Mouse (Mus musculus) WW6 (cell line): ENCODE results near the gene Slc17a1.

Experiments used
- DNase-seq: peaks from one replicate; pipeline ENCODE4 v3.0.0-alpha.2; 2013; ENCODE audit warnings: low read depth, low spot score

Slc17a1 gene

DNA sequence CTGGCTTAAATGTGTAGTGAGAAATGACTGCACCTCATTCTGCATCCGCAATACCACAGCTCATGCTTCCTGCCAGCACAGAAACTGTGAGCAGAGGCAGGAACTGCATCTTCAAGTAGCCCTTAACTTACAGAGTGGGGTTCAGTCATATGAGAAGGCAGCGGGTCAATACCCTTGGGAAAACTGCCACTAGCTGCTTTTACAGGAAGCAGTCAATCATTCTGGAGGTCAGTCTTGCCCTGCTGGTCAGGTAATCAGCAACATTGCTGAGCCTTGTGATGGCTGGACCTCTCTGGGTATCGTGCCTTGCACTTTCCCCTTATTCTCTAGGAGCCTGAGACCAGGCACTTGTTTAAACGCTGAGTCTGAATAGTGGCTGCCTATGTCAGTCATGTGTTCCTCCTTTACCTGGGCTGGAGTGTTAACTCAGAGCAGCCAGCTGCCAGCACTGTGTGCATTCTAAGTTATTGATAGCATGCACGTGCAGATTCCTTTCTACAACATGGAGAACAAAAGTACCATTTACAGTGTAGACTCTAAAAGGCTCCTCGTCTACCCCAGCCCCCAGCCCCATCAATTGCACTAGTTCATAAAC is 21.6 kb downstream of the Slc17a1 start:
- no peak for DNase-seq

DNA sequence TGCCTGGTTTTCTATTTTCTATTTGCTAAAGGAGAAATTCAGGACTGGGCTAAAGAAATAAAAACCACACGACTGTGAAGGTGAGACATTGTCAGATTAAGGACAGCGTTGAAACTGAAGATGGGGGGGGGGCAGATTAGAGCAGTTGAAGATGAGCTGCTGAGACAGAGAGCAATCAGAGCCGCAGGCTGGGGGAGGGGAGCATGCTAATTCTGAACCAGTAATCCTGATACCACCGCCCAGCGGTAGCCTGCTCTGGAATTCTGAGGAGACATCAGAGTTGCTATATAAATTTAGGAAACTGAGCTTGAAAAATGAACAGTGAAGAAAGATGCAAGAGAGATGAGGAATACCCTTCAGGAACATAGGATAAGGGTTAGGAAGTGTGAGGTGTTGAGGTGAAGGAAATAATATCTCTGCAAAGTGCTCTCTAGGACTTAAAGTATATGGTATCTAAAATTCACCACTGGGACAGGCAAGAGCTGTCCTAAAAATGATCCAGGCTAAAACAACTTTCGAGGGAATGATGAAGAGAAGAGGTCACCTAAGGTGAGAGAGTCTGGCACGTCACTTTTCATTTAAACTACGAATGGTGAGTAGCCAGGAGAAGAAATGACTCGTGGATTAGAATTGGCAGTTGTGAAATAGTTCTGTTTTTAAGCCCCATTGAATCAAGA is 25.2 kb downstream of the Slc17a1 start:
- no peak for DNase-seq

DNA sequence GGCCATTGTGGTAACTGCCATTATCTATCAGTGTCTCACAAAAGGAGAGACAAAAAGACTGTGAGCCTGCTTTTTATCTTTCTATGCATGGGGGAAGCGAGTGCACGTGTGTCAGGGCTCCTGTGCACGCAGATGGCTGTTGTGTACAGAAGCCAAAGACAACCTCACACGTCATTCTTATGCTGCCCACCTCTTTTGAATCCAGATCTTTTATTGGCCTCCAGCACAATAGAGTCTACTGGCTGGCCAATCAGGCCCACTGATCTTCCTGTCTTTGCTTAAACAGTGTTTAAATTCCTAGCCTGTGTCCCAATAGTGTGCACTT is 25.7 kb downstream of the Slc17a1 start:
- no peak for DNase-seq

DNA sequence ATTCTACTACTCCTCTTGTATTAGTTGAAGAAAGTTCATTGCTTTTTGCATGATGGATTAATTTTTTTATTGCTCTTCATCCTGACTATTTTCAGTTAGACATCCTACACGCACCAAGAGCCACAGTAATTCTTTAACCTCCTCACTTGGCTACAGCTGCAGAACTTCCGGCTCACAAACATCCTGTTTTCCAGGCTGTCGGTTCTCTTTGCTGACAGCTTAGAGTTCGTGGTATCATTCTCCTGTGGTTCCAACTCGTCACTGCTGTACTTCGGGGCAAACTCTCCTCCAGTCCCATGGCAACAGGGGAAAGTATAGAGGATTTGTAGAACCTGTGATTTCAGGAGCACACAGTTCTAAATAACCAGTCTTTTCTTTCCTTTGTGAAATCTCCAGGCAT is 30.7 kb downstream of the Slc17a1 start:
- DNase-seq = no peak

DNA sequence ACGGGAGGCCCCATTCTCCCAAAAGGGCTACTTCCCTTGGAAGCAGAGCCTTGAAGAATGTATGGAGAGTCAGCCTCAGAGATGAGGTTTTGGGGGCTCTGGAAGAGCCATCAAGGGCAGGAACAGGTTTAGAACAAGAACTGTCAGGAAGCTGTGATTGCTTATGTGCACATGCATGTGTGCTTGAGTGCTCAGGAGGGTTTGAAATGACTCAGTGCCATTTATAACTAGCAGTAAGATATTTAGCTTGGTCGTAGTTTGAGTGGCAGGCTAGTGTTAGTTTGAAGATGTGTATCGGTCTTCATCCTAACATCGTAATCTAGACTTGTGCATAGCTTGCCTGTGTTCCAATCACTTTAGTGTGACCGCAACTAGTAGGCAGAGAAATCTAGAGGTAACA is 39.4 kb downstream of the Slc17a1 start:
- no peak for DNase-seq

DNA sequence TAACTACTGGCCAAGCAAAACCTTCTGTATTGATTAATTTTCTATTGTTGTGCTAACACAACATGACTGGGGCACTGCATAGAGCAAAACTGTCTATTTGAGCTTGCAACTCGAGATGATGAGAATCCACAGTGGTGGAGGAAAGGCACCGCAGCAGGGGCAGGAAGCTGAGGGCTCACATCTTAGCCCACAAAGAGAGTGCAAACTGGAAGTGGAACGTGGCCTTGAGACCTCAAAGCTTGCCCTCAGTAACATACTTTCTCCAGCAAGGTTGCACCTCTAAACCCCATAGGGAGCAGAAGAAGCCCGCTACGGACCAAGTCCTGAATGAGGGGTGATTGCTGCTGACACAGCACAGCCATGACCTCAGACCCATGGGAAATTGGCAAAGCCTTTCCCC is 42.6 kb downstream of the Slc17a1 start:
- DNase-seq = no peak

DNA sequence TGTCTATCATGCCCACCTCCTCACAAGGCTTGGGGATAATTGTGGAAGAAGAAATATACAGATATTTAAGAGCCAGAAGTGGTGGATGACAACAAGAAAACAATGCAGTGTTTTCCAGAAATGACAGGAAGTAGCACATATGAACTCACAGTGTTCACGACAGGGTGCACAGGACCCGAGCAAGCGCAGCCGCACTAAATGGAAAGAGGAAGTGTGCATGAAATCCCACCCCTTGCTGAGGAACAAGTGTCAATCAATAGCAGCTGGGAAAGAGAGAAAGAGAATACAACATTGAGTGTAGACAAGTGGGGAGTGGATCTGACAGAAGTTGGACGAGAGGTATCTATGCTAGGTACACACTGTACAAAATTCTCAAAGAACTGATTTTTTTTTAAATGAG is 43.8 kb downstream of the Slc17a1 start:
- DNase-seq = no peak

DNA sequence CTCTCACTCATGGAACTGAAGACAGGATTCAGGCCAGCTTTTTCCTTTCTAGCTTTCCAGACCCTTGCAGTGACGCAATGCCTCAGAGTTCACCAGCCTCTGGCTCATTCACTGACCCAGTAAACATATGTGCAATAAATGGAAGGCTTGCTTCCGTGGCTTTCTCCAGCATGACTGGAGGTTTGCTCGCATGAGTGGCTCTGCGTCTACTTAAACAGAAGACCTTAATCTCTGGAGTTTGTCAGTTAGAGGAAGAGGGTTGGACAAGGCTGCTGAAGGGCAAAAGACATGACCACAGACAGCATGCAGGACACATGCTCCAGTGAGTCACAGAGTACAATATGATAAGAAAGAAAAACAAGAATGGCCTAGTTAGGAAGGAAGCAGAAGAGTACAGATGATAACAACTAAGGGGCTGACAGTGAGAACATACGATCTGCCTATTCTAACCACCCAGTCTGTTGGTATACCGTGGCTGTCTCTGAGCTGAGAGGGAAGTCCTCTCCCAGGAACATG is 46.3 kb downstream of the Slc17a1 start:
- DNase-seq = no peak

DNA sequence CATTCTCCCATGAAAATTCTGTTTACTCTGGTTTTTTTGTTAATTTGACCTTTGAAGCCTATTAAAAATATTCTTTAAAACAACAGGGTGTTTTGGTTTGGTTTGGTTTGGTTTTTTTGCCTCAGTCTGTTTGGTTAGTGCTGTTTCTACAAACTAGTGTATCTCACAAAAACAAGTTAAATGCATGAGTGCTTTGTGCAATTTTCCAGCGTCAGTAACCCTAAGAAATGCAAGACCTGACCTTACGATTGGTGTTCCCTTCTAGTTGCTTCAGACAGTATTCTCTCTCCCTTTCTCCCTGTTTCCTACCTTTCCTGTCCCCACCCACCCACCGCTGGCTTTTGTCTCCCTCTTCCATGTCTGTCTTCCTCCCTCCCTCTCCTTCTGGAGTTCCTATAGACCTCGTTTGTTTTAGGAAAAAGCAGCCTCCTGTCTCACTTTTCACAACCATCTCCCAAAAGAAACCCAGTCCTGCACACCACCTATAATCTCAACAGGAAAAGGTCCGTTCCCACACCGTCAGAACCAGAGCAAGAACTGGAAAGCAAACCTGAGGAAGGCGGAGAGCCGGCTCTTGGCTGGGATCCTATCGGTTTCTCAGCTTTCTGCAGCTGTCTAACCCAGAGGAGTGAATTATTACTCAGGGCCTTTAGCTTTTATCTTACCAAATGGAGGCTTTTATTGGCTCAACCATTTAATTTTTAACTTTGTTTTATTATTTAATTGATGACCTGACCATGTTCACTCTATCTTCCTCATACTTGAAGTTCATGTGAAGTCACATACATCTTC is 47.0 kb downstream of the Slc17a1 start, which contains the start of gene Slc17a4:
Slc17a4 (minus strand) TSS at position 634 of the 792 bp plus-strand sequence.
- no peak for DNase-seq

DNA sequence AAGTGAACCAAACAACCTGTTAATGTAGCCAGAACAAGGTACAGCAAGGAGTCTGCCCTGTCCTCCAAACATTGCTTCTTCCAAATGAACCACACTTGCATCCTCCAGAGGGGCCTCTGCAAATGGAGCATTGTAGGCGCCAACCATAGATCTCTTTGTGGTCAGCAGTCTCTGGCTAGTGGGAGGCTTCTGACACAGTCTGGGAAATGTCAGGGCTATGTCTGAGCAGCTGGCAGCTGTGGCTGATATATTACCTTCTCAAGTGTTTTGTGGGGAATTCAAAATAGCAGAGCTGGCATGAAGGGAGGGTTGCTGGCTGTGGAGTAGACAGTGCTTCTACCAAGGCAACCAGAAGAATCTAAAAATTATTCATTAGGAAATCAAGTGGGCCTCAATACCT is 48.6 kb downstream of the Slc17a1 start:
- DNase-seq = no peak

DNA sequence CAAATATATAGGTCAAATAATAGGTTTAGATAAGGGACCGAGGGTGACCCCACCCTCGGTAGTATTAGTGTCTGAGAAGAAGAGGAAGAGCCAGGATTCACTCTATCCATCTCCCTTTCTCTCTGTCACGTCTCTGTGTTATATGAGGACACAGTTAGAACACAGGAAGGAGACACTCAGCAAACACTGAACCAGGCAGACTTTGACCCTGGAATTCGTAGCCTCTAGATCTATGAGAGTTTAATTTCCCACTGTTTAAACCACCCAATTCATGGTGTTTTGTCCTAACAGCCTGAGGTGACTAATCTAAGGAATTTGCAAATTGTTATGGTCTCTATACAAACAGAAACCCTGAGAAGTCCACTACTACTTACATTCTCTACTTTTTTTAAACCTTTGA is 50.1 kb downstream of the Slc17a1 start:
- DNase-seq = no peak

DNA sequence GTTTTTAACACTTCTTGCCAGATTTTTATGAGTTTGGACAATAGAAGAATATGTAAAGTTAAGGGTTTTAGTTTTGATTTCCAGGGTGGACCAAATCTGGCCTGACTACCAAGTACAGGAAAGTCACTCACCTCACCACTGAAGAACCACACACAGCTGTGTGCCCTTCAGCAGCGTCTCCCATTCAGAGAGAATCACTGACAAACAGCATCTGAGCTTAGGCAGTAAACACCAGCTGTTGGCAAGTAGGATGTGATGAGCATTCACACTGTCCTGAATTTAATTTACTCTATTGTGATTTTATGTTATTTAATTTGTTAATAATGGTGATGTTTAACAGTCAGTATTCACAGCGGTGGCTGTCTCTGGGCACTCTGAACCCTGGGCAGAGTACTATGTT is 58.2 kb downstream of the Slc17a1 start:
- no peak for DNase-seq

DNA sequence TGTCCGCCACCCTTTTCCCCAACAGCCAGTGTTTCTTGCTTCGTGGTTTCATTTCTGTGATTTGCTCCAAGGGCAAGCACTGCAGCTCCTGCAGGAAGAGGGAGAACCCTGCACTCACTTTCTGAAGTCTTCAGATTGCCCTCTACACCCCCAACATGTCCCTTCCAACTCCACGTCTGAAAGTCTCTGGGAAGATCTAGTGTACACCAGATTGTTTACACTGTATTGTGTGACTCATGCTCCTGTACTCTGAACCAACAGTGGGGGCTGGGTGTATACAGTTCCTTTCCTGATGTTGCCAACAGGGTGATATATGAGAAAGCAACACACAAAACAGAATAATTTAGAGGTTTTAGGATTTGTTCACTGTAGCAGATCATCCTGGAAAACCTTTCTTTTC is 61.1 kb downstream of the Slc17a1 start:
- DNase-seq = no peak

DNA sequence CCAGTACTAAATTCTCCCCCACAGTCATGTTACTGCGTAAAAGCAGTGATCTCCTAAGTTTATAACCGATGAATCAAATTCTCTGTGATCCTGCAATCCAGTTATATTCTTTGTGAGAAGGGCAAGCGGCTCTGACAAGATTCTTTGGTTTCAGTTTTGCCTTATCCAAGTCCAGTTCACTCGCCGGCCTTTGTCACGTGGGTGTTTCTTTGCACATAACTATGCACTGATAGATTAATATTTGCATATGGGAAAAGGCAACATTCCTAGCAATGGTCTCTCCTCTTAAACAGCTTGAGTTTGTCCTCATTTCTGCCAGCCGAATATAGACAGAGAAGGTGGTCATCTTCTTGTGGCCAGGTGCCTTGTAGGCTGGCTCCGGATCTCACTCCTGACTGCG is 62.9 kb downstream of the Slc17a1 start:
- DNase-seq = no peak

DNA sequence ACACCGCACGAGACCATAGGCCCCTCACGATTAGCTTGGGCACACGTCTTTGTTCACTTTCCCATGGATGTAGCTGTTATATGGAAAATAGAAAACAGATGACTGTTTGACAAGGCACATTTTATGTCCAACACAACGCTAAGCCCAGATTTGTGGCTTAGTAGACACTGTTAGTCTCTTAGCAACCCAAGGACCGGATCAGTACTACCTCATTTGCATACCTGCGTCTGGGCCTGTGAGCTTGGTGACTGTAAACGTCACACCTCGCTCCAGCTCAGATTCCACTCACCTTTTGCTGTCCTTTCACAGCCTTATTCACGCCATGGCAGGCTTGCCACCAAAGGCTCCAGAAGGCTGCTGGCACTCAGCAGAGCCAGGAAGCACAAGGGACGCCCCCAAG is 63.4 kb downstream of the Slc17a1 start:
- no peak for DNase-seq

DNA sequence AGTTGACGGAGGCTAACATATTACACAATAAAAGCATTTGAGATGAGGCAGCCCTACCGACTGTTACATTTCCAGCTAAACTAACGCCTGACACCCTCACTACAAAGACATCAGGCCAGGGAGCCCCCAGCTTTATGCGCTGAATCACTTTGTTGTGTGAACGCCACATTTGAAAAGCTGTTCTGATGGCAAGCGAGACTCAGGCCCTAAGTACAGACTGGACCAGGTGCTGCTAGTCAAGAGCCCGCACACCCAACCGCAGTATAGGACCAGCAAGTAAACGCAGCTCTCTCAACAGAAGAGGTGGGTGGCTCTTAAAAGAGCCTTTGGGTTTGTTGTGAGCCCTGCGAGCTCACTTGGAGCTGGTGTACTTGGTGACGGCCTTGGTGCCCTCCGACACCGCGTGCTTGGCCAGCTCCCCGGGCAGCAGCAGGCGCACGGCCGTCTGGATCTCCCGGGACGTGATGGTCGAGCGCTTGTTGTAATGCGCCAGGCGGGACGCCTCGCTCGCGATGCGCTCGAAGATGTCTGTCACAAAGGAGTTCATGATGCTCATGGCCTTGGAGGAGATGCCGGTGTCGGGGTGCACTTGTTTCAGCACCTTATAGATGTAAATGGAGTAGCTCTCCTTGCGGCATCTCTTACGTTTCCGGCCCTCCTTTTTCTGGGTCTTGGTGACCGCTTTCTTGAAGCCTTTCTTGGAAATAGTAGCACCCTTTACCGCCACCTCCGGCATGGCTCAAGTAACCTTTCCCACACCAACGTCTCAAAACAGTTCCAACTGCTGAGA is 66.1 kb downstream of the Slc17a1 start, which contains the start of gene Hist1h2ba:
Hist1h2ba (minus strand) TSS at position 736 of the 790 bp plus-strand sequence.
- DNase-seq = no peak

DNA sequence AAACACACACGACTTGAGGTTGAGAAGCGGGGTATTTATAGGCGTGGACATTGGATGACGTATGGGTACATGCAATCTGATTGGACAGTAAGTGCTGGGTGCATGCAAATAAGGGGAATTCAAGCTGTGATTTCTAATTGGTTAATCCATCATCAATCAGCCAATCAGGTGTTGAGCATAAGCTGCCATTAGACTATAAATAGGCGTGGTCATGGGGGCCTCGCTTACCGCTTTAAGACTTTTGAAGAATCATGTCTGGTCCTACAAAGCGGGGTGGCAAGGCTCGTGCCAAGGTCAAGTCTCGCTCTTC is 66.6 kb downstream of the Slc17a1 start, which contains the start of gene Hist1h2aa:
Hist1h2aa (plus strand) TSS at position 252 of the 310 bp plus-strand sequence.
- DNase-seq = peak; percentile 63

DNA sequence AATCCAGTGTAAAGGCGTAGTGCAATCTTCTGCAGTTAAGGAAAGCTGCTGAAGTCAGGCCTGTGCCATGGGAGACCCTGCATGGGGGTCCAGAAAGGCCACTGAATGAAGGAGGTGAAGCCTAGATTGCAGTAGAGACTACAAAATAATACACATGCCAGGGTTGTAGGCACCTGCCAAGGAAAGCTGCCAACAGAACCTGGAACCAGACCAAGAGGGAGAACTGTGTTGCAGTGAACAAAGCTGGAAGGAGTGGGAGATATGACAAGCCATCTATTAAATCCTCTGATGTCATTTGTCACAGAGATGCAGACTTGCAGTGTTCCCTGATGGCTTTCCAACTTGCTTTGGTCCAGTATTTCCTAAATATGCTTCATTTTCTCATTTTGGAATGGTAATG is 71.1 kb downstream of the Slc17a1 start:
- DNase-seq = no peak

DNA sequence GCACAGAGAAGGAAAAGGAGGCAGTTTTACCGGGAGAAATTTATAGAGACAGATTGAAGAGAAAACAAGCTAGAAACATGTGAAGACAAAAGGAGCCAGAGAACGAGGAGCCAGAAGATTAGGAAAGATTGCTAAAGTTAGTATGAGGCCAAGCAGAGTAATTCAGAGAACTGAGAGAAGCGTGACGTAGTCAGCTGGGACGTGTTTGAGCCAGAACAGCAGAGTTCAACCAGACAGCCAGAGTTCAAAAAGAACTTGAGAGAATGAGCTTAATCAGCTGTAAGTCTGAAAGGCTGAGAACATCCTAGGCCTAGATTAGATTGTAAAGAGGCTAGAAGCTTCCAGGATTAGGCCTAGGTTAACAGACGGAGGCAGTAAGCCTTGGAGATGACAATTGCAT is 72.7 kb downstream of the Slc17a1 start:
- no peak for DNase-seq

DNA sequence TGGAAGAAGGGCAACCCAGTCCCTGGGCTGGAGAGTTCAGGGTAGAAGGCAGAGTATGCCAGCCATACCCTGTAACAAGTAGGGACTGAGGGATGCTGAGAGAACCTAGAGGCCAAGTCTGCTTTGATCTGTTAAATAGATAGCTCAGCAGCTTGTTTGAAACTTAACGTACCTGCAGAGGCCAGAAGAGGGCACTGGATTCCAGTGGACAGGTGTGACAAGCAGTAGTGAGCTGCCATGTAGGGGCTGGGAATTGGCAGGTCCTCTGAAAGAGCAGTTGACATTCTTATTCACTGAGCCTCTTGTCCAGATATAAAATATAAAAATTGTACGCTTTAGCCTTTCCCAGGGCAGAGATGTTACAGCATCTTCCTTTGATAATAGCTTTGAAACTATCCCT is 75.3 kb downstream of the Slc17a1 start:
- DNase-seq = no peak
